In genomic region chr11:101587676-101588075, GRCm38 (mm10) we compare ENCODE assay signal across 13 mouse cellular contexts. TPM values are rescaled to one million over a fixed set of nuclear protein-coding genes. Genes with fewer than 3 reads are reported as not detected.
A peak's percentile ranks its signal among the peaks of the same experiment; 100 is the strongest.
DNase-seq lines count a peak whose midpoint lies in the region; ATAC-seq lines count a peak whose summit lies in the region.
"Had no signal": no experiment of that assay in that cellular context is flagged by ENCODE, and none has a peak within 500 bp of the region (broad histone marks: within the 10 kb centered on the region; RNA-seq: fewer than 3 reads in every experiment).

No protein-coding gene starts in this region.

- no peaks in the 10 kb centered on the region for H3K4me1 ChIP-seq in brown adipose tissue, adult 24 weeks (ENCODE audit: control insufficient read depth, insufficient read depth, insufficient read length, low read length)
- H3K4me1 ChIP-seq: hindbrain, embryonic 10.5 days; neural tube, embryonic 12.5 days had no signal

- H3K27ac ChIP-seq in brown adipose tissue, adult 24 weeks (replicated peaks; ENCODE audit: low read depth, low read length) = peak overlapping the region; percentile 50
- H3K27ac ChIP-seq: hindbrain, embryonic 10.5 days; neural tube, embryonic 12.5 days had no signal

- peak; percentile 49 to 70 for DNase-seq in left cerebral cortex, adult 18-20 months (ENCODE audit: low spot score in 2 of 2)
- no peak for DNase-seq in left cerebral cortex, postnatal 10 days (ENCODE audit: extremely low spot score in 1 of 2, low spot score in 2 of 2)
- peak; percentile 48 to 70 for DNase-seq in left cerebral cortex, postnatal 14 days (ENCODE audit: low spot score in 2 of 2)
- DNase-seq in right cerebral cortex, postnatal 14 days = peak; percentile 16
- no peak for DNase-seq in urinary bladder, postnatal 14 days (ENCODE audit: low spot score)

- ATAC-seq in inflammation-experienced regulatory T-cells, adult 6 months = no peak

- no peak overlapping the region for H3K4me3 ChIP-seq in brown adipose tissue, adult 24 weeks (ENCODE audit: insufficient read depth, low read depth, low read length)
- H3K4me3 ChIP-seq: hindbrain, embryonic 10.5 days; neural tube, embryonic 12.5 days had no signal

- intact Hi-C loops in left cerebral cortex, postnatal 10 days (cut with DNase I) = no loop called here
- intact Hi-C loops in left cerebral cortex, postnatal 14 days (cut with DNase I) = no loop called here

RNA-seq across cellular contexts. Expression of gene Tmem106a, which starts 5.6 kb away (rescaled TPM):
- total RNA-seq in left cerebral cortex, adult 18-20 months (2021) = 1 to 10 TPM; 1.6 to 2.0 TPM
- 1 to 10 TPM; 1.1 to 1.7 TPM for total RNA-seq in left cerebral cortex, postnatal 10 days (2021)
- polyA plus RNA-seq in brown adipose tissue, adult 24 weeks (2012; ENCODE audit: insufficient read depth, insufficient read length, missing spikeins) = 31.8 and 39.5 TPM in 2 replicates
- total RNA-seq in left cerebral cortex, postnatal 14 days (2021) = 1 to 10 TPM; 1.3 to 2.0 TPM
- 10 to 100 TPM; 15.6 to 19.0 (median 16.8) TPM for polyA plus RNA-seq in inflammation-experienced regulatory T-cells, adult 6 months (2017; shearing (Covaris generic))

RNA-seq across cellular contexts. Expression of gene Gm11634, which starts 11.4 kb away (rescaled TPM):
- total RNA-seq in left cerebral cortex, adult 18-20 months (2021) = not detected
- not detected for total RNA-seq in left cerebral cortex, postnatal 10 days (2021)
- polyA plus RNA-seq in brown adipose tissue, adult 24 weeks (2012; ENCODE audit: insufficient read depth, insufficient read length, missing spikeins) = not detected in 2 replicates
- total RNA-seq in left cerebral cortex, postnatal 14 days (2021) = not detected
- under 1 TPM in 2 of 3 experiments, not detected in 1; 0.49 to 0.62 TPM for polyA plus RNA-seq in inflammation-experienced regulatory T-cells, adult 6 months (2017; shearing (Covaris generic))
- total RNA-seq: gastrocnemius, adult 8-10 months; MEL had no signal
- polyA plus RNA-seq: embryonic facial prominence, embryonic 11.5 days; hindbrain, embryonic 10.5 days; neural tube, embryonic 12.5 days; stomach, embryonic 14.5 days had no signal

RNA-seq across cellular contexts. Expression of gene Nbr1, which starts 35.7 kb away (rescaled TPM):
- 100 to 1,000 TPM; 135 to 198 TPM for total RNA-seq in left cerebral cortex, adult 18-20 months (2021)
- total RNA-seq in left cerebral cortex, postnatal 10 days (2021) = 100 to 1,000 TPM in 1 of 2 experiments, 10 to 100 TPM in 1; 98.9 to 100 TPM
- polyA plus RNA-seq in brown adipose tissue, adult 24 weeks (2012; ENCODE audit: insufficient read depth, insufficient read length, missing spikeins) = 125 and 139 TPM in 2 replicates
- total RNA-seq in left cerebral cortex, postnatal 14 days (2021) = 100 to 1,000 TPM; 115 to 116 TPM
- polyA plus RNA-seq in inflammation-experienced regulatory T-cells, adult 6 months (2017; shearing (Covaris generic)) = 10 to 100 TPM; 53.2 to 76.6 (median 56.5) TPM

RNA-seq across cellular contexts. Expression of gene Brca1, which starts 35.9 kb away (rescaled TPM):
- 1 to 10 TPM in 1 of 2 experiments, under 1 TPM in 1; 0.74 to 1.2 TPM for total RNA-seq in left cerebral cortex, adult 18-20 months (2021)
- total RNA-seq in left cerebral cortex, postnatal 10 days (2021) = 1 to 10 TPM; 1.1 to 1.2 TPM
- polyA plus RNA-seq in brown adipose tissue, adult 24 weeks (2012; ENCODE audit: insufficient read depth, insufficient read length, missing spikeins) = 0.48 TPM in 1 of 2 replicates, not detected in the other
- 1 to 10 TPM; 1.4 to 2.0 TPM for total RNA-seq in left cerebral cortex, postnatal 14 days (2021)
- 10 to 100 TPM in 1 of 3 experiments, 1 to 10 TPM in 2; 2.8 to 13.3 (median 3.8) TPM for polyA plus RNA-seq in inflammation-experienced regulatory T-cells, adult 6 months (2017; shearing (Covaris generic))

RNA-seq across cellular contexts. Expression of gene Rdm1, which starts 39.3 kb away (rescaled TPM):
- 10 to 100 TPM in 1 of 2 experiments, 1 to 10 TPM in 1; 9.0 to 11.0 TPM for total RNA-seq in left cerebral cortex, adult 18-20 months (2021)
- 1 to 10 TPM; 4.0 to 4.7 TPM for total RNA-seq in left cerebral cortex, postnatal 10 days (2021)
- 27.0 and 33.3 TPM in 2 replicates for polyA plus RNA-seq in brown adipose tissue, adult 24 weeks (2012; ENCODE audit: insufficient read depth, insufficient read length, missing spikeins)
- 1 to 10 TPM; 4.3 to 4.9 TPM for total RNA-seq in left cerebral cortex, postnatal 14 days (2021)
- polyA plus RNA-seq in inflammation-experienced regulatory T-cells, adult 6 months (2017; shearing (Covaris generic)) = 10 to 100 TPM; 74.3 to 80.3 (median 78.1) TPM

Comparison
In these comparisons a context has a peak if more than half of its experiments do, and no peak if none do; other contexts are left out.
1. DNase-seq: peak in left cerebral cortex, adult 18-20 months (2 of 2), left cerebral cortex, postnatal 14 days (2 of 2) and right cerebral cortex, postnatal 14 days (single experiment); none in left cerebral cortex, postnatal 10 days (0 of 2) and urinary bladder, postnatal 14 days (single experiment).